ENCODE assay signal across 8 mouse cellular contexts in the genomic region with DNA sequence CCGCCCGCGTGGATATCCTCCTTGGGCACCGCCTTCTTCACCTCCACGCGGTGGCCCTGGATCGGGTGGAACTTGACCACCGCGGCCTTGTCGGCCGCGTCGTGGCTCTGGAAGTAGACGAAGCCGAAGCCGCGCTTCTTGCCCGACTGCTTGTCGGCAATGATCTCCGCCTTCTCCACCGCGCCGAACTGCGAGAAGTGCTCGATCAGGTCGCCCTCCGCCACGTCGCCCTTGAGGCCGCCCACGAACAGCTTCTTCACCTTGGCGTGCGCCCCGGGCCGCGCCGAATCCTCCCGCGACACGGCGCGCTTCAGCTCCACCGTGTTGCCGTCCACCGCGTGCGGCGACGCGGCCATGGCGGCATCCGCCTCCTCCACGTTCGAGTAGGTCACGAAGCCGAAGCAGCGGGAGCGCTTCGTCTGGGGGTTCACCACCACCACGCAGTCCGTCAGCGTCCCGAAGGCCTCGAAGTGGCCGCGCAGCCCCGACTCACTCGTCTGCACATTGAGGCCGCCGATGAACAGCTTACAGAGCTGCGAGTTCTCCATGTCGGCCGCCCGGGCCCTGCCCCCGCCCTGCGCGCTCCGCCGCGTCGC. TPM values are rescaled to one million over a fixed set of nuclear protein-coding genes. Genes with fewer than 3 reads are reported as not detected.
A peak's percentile ranks its signal among the peaks of the same experiment; 100 is the strongest.
DNase-seq lines count a peak whose midpoint lies in the region; ATAC-seq and TF ChIP-seq lines count a peak whose summit lies in the region.

No protein-coding gene starts in this region.

- no peak for TF ChIP-seq CTCF in MEL (IDR thresholded peaks at IDR 0.05 in 2 of 3, conservative IDR thresholded peaks at IDR 0.05 in 1 of 3; ENCODE audit: control insufficient read depth in 1 of 3, insufficient read depth in 1 of 3, low read depth in 2 of 3, low read length in 3 of 3, poor library complexity in 1 of 3, severe bottlenecking in 1 of 3)

- ATAC-seq in embryonic facial prominence, embryonic 14.5 days (ENCODE audit: low read depth): peak; percentile 35
- ATAC-seq in heart, embryonic 12.5 days (ENCODE audit: insufficient number of reproducible peaks, low FRiP score): peak; percentile 41
- ATAC-seq in lung, embryonic 15.5 days (ENCODE audit: borderline replicate concordance, extremely low read depth, low FRiP score, low TSS enrichment): peak; percentile 40

- H3K36me3 ChIP-seq in MEL (ENCODE audit: control insufficient read depth in 1 of 2, insufficient read depth in 2 of 2, low read length in 2 of 2): peaks cover 4 to 26% of the 10 kb centered on the region in 2 experiments; a peak in 3 of 4 replicates
- peaks cover 19% of the 10 kb centered on the region for H3K36me3 ChIP-seq in embryonic facial prominence, embryonic 14.5 days (ENCODE audit: control insufficient read depth, insufficient read depth, low read length)
- peaks cover 9% of the 10 kb centered on the region for H3K36me3 ChIP-seq in heart, embryonic 12.5 days
- no peaks in the 10 kb centered on the region for H3K36me3 ChIP-seq in lung, embryonic 15.5 days

- TF ChIP-seq EP300 in MEL (IDR thresholded peaks at IDR 0.05; ENCODE audit: low read depth in 1 of 2, low read length in 2 of 2): no peak

- H3K4me2 ChIP-seq in embryonic facial prominence, embryonic 14.5 days (ENCODE audit: low read depth, low read length): peak overlapping the region; percentile 76
- H3K4me2 ChIP-seq in heart, embryonic 12.5 days: peak overlapping the region; percentile 89
- H3K4me2 ChIP-seq in lung, embryonic 15.5 days: peak overlapping the region; percentile 63

- WGBS in embryonic facial prominence, embryonic 14.5 days: 0% methylated on average over 25 of the region's 81 CpGs
- under 1% methylated on average over 81 of the region's 81 CpGs for WGBS in heart, embryonic 12.5 days
- WGBS in lung, embryonic 15.5 days: 1% methylated on average over 68 of the region's 81 CpGs

- peak overlapping the region; percentile 91 to 96 for H3K4me3 ChIP-seq in MEL (ENCODE audit: control insufficient read depth in 1 of 2, insufficient read depth in 1 of 2, low read depth in 2 of 2, low read length in 2 of 2)
- H3K4me3 ChIP-seq in embryonic facial prominence, embryonic 14.5 days (ENCODE audit: low read depth, low read length): peak overlapping the region; percentile 98
- H3K4me3 ChIP-seq in heart, embryonic 12.5 days: peak overlapping the region; percentile 100
- H3K4me3 ChIP-seq in lung, embryonic 15.5 days: peak overlapping the region; percentile 78

- H3K4me1 ChIP-seq in MEL (ENCODE audit: control insufficient read depth in 1 of 2, insufficient read depth in 2 of 2, low read length in 2 of 2): peaks cover 3 to 17% of the 10 kb centered on the region in 2 experiments
- H3K4me1 ChIP-seq in embryonic facial prominence, embryonic 14.5 days (ENCODE audit: control insufficient read depth, insufficient read depth, low read length): peaks cover 11% of the 10 kb centered on the region
- peaks cover 30% of the 10 kb centered on the region for H3K4me1 ChIP-seq in heart, embryonic 12.5 days (replicated peaks)
- peaks cover 37% of the 10 kb centered on the region for H3K4me1 ChIP-seq in lung, embryonic 15.5 days

- H3K9me3 ChIP-seq in MEL (replicated peaks; ENCODE audit: insufficient read depth, low read length): no peaks in the 10 kb centered on the region
- H3K9me3 ChIP-seq in embryonic facial prominence, embryonic 14.5 days (ENCODE audit: control insufficient read depth, low read length): no peaks in the 10 kb centered on the region
- 0 out of 2 replicates have a peak, but pooled peaks cover 3% of the 10 kb centered on the region for H3K9me3 ChIP-seq in heart, embryonic 12.5 days (replicated peaks)
- H3K9me3 ChIP-seq in lung, embryonic 15.5 days: no peaks in the 10 kb centered on the region

- peak overlapping the region; percentile 90 for H3K27ac ChIP-seq in MEL (ENCODE audit: control insufficient read depth, low read depth, low read length)
- H3K27ac ChIP-seq in embryonic facial prominence, embryonic 14.5 days (replicated peaks; ENCODE audit: low read depth, low read length): peak overlapping the region; percentile 99
- peak overlapping the region; percentile 99 for H3K27ac ChIP-seq in heart, embryonic 12.5 days (ENCODE audit: poor library complexity, severe bottlenecking)
- H3K27ac ChIP-seq in lung, embryonic 15.5 days: peak overlapping the region; percentile 99

- H3K27me3 ChIP-seq in MEL (ENCODE audit: control insufficient read depth in 1 of 2, insufficient read depth in 2 of 2, low read length in 2 of 2): no peaks in the 10 kb centered on the region
- no peaks in the 10 kb centered on the region for H3K27me3 ChIP-seq in embryonic facial prominence, embryonic 14.5 days (replicated peaks; ENCODE audit: control insufficient read depth, insufficient read depth, low read length)
- no peaks in the 10 kb centered on the region for H3K27me3 ChIP-seq in heart, embryonic 12.5 days (replicated peaks)
- H3K27me3 ChIP-seq in lung, embryonic 15.5 days: no peaks in the 10 kb centered on the region

- TF ChIP-seq POLR2A in MEL (IDR thresholded peaks at IDR 0.05; ENCODE audit: control insufficient read depth in 1 of 2, insufficient read depth in 1 of 2, low read depth in 1 of 2, low read length in 2 of 2, poor library complexity in 1 of 2): 0 out of 4 replicates have a peak, but pooled peaks of 1 of the 2 experiments have one; percentile 9

- peaks cover 32% of the 10 kb centered on the region for H3K79me2 ChIP-seq in MEL (ENCODE audit: control insufficient read depth, insufficient read depth, low read length, poor library complexity)

- peak; percentile 83 for DNase-seq in CD4-positive helper T cell, adult 2 months (ENCODE audit: low read depth, low spot score)
- DNase-seq in MEL (ENCODE audit: low read depth, low spot score): peak; percentile 69
- DNase-seq in embryonic facial prominence, embryonic 14.5 days (ENCODE audit: low spot score): peak; percentile 51
- peak; percentile 65 to 84 for DNase-seq in kidney, postnatal 4 days
- DNase-seq in retina, postnatal 1 day: peak; percentile 74
- no peak for DNase-seq in natural killer cell, adult 2 months (ENCODE audit: low spot score in 2 of 2)

- peak overlapping the region; percentile 99 for H3K9ac ChIP-seq in MEL (ENCODE audit: control insufficient read depth, low read depth, low read length, poor library complexity, severe bottlenecking)
- peak overlapping the region; percentile 100 for H3K9ac ChIP-seq in embryonic facial prominence, embryonic 14.5 days (ENCODE audit: low read depth, low read length)
- H3K9ac ChIP-seq in heart, embryonic 12.5 days: peak overlapping the region; percentile 99
- H3K9ac ChIP-seq in lung, embryonic 15.5 days: peak overlapping the region; percentile 100

- TF ChIP-seq RAD21 in MEL (IDR thresholded peaks at IDR 0.05; ENCODE audit: low read depth, low read length): no peak

TF ChIP-seq in MEL, 35 proteins besides CTCF, POLR2A, EP300 and RAD21:
- TF ChIP-seq MYC (IDR thresholded peaks at IDR 0.05; ENCODE audit: low read depth, low read length) (0 out of 2 replicates have a peak, but pooled peaks have one; percentile 26), SIN3A (IDR thresholded peaks at IDR 0.05; ENCODE audit: low read length) (peak; percentile 34; the same call in 1 of the 2 replicates), UBTF (IDR thresholded peaks at IDR 0.05; ENCODE audit: borderline replicate concordance, insufficient read depth, low read depth, low read length) (peak; percentile 81; the same call in 1 of the 2 replicates), POLR2AphosphoS2 (IDR thresholded peaks at IDR 0.05; ENCODE audit: low read length) (peak; percentile 42; the same call in 1 of the 2 replicates), TAL1 (IDR thresholded peaks at IDR 0.05; ENCODE audit: low read length) (no peak), CHD1 (IDR thresholded peaks at IDR 0.05; ENCODE audit: low read depth, low read length) (peak; percentile 89; the same call in 1 of the 2 replicates), NELFE (IDR thresholded peaks at IDR 0.05; ENCODE audit: low read depth, low read length) (no peak), MXI1 (IDR thresholded peaks at IDR 0.05; ENCODE audit: low read depth, low read length) (peak; percentile 58), MAX (IDR thresholded peaks at IDR 0.05; ENCODE audit: low read length) (peak; percentile 64), CHD2 (IDR thresholded peaks at IDR 0.05; ENCODE audit: low read length) (no peak), POLR2AphosphoS5 (IDR thresholded peaks at IDR 0.05; ENCODE audit: borderline replicate concordance, low read depth, low read length) (peak; percentile 33; the same call in 1 of the 2 replicates)

RNA-seq across cellular contexts. Expression of gene Hnrnpa0, which starts 0.5 kb away (rescaled TPM):
- 163 and 165 TPM in 2 replicates for total RNA-seq in MEL (2012; rRNA removed)
- polyA plus RNA-seq in MEL (2012; ENCODE audit: insufficient read depth in 1 of 2, insufficient read length in 2 of 2, low read depth in 1 of 2, low replicate concordance in 2 of 2, missing spikeins in 1 of 2): 100 to 1,000 TPM; 209 to 381 TPM
- 41.5 and 45.1 TPM in 2 replicates for polyA plus RNA-seq in embryonic facial prominence, embryonic 14.5 days (2014; fragmentation: Nextera tagmentation; extraction: Ambion mirVana)
- 21.6 and 21.8 TPM in 2 replicates for polyA plus RNA-seq in heart, embryonic 12.5 days (2016; fragmentation: Nextera tagmentation; extraction: Ambion mirVana)
- 36.2 and 37.8 TPM in 2 replicates for polyA plus RNA-seq in lung, embryonic 15.5 days (2015; fragmentation: Nextera tagmentation; extraction: Ambion mirVana)

RNA-seq across cellular contexts. Expression of gene Klhl3, which starts 14.5 kb away (rescaled TPM):
- not detected in 2 replicates for total RNA-seq in MEL (2012; rRNA removed)
- polyA plus RNA-seq in MEL (2012; ENCODE audit: insufficient read depth in 1 of 2, insufficient read length in 2 of 2, low read depth in 1 of 2, low replicate concordance in 2 of 2, missing spikeins in 1 of 2): under 1 TPM in 1 of 2 experiments, not detected in 1; 0.01 TPM
- polyA plus RNA-seq in embryonic facial prominence, embryonic 14.5 days (2014; fragmentation: Nextera tagmentation; extraction: Ambion mirVana): 3.2 and 3.4 TPM in 2 replicates
- 4.4 and 4.5 TPM in 2 replicates for polyA plus RNA-seq in heart, embryonic 12.5 days (2016; fragmentation: Nextera tagmentation; extraction: Ambion mirVana)
- 4.2 and 4.8 TPM in 2 replicates for polyA plus RNA-seq in lung, embryonic 15.5 days (2015; fragmentation: Nextera tagmentation; extraction: Ambion mirVana)

RNA-seq across cellular contexts. Expression of gene Idnk, which starts 29.6 kb away (rescaled TPM):
- total RNA-seq in MEL (2012; rRNA removed): 26.0 and 29.5 TPM in 2 replicates
- polyA plus RNA-seq in MEL (2012; ENCODE audit: insufficient read depth in 1 of 2, insufficient read length in 2 of 2, low read depth in 1 of 2, low replicate concordance in 2 of 2, missing spikeins in 1 of 2): 10 to 100 TPM in 1 of 2 experiments, not detected in 1; 50.3 TPM
- 29.8 and 31.3 TPM in 2 replicates for polyA plus RNA-seq in embryonic facial prominence, embryonic 14.5 days (2014; fragmentation: Nextera tagmentation; extraction: Ambion mirVana)
- polyA plus RNA-seq in heart, embryonic 12.5 days (2016; fragmentation: Nextera tagmentation; extraction: Ambion mirVana): 25.4 and 28.9 TPM in 2 replicates
- polyA plus RNA-seq in lung, embryonic 15.5 days (2015; fragmentation: Nextera tagmentation; extraction: Ambion mirVana): 34.9 and 36.2 TPM in 2 replicates

Comparison
In these comparisons a context has a peak if more than half of its experiments do, and no peak if none do; other contexts are left out.
1. DNase-seq: peak in CD4-positive helper T cell, adult 2 months (single experiment), MEL (single experiment), embryonic facial prominence, embryonic 14.5 days (single experiment), kidney, postnatal 4 days (2 of 2) and retina, postnatal 1 day (single experiment); none in natural killer cell, adult 2 months (0 of 2).
2. Peak in every context shown above with its lines, with median percentiles within 50 percentile points of each other: H3K27ac ChIP-seq, H3K4me3 ChIP-seq, H3K9ac ChIP-seq, ATAC-seq and H3K4me2 ChIP-seq.